Mouse (Mus musculus) cerebellum, adult 2 months (tissue): ENCODE data around the gene Zfp317. TPM values are rescaled to one million over a fixed set of nuclear protein-coding genes. Genes with fewer than 3 reads are reported as not detected.
A peak's percentile ranks its signal among the peaks of the same experiment; 100 is the strongest.
"Not testable (repeated sequence)": the region's sequence is repeated elsewhere in the genome, so short reads cannot be mapped to it uniquely, and the experiment has no call there.

Experiments used
- DNase-seq, 2 experiments: peaks; one replicate each; pipeline ENCODE4 v3.0.0; 2021
- H3K27ac ChIP-seq: fragments of 200-500 bp; 2 replicates; pipeline ENCODE4 v1.5.1; 2012; ENCODE audit warnings: low read length, control low read depth, inconsistent platforms; ENCODE audit not compliant: insufficient read depth
- H3K27me3 ChIP-seq: fragments of 200-500 bp; 2 replicates; pipeline ENCODE4 v1.6.1; 2012; ENCODE audit warnings: inconsistent platforms, mild to moderate bottlenecking, low read length, moderate library complexity; ENCODE audit not compliant: control insufficient read depth, insufficient read depth
- H3K4me1 ChIP-seq: fragments of 200-500 bp; 2 replicates; pipeline ENCODE4 v1.6.1; 2011; ENCODE audit warnings: low read length; ENCODE audit not compliant: control insufficient read depth, insufficient read depth
- H3K4me3 ChIP-seq: fragments of 200-500 bp; replicated peaks from 2 replicates; pipeline ENCODE3; 2011; ENCODE audit warnings: mild to moderate bottlenecking, low read depth, low read length, control low read depth; ENCODE audit not compliant: insufficient read depth
- CTCF ChIP-seq: fragments of 200-500 bp; IDR thresholded peaks from 2 replicates; pipeline ENCODE4 v1.5.1; 2011; ENCODE audit warnings: low read depth, mild to moderate bottlenecking, control low read depth, low read length, moderate library complexity, borderline replicate concordance; ENCODE audit not compliant: insufficient read depth
- POLR2A ChIP-seq: fragments of 200-500 bp; IDR thresholded peaks from 2 replicates; pipeline ENCODE4 v1.6.1; 2011; ENCODE audit warnings: low read length, control low read depth, borderline replicate concordance; ENCODE audit not compliant: insufficient read depth
- WGBS: fragments of 180-500 bp; shearing (Covaris S2); methylation state at CpG from one replicate; pipeline ENCODE4 v1.1.7; 2018; 5-methylcytosine and 5-hydroxymethylcytosine counted together
- polyA plus RNA-seq: library from polyadenylated mRNA; depleted of rRNA; stranded (reverse); fragments of >200 nt; gene quantifications from 2 replicates; pipeline ENCODE4 v1.2.3, GENCODE M21; 2012; rRNA removed

Gene Zfp317
- polyA plus RNA-seq: 24.2 and 25.8 TPM in 2 replicates

- Histone ChIP-seq H3K27me3 (no peaks in the 10 kb centered on the region), H3K27ac (0 out of 2 replicates have a peak within 1 kb of the TSS, but pooled peaks have one; percentile 4), H3K4me3 (peak within 1 kb of the TSS; percentile 62), H3K4me1 (no peaks in the 10 kb centered on the region)
- peak; percentile 86 to 96 for DNase-seq
- TF ChIP-seq POLR2A (peak; percentile 81; the same call in 1 of the 2 replicates), CTCF (no peak)
- WGBS: 2% methylated on average over 35 of the region's 35 CpGs
Measured at GRCm38 (mm10) chr9:19621843-19622822, at the start of gene Zfp317. Zfp317 (plus strand) TSS chr9:19622102.

- Histone ChIP-seq H3K4me1 (no peaks in the 10 kb centered on the region), H3K27me3 (no peaks in the 10 kb centered on the region), H3K27ac (no peak within 1 kb of the TSS), H3K4me3 (no peak within 1 kb of the TSS)
- no peak for DNase-seq
- no peak for TF ChIP-seq POLR2A
- no peak for TF ChIP-seq CTCF
Measured at GRCm38 (mm10) chr9:19582317-19582716, 39.6 kb upstream of the Zfp317 start, which contains the start of gene Olfr855. Olfr855 (plus strand) TSS chr9:19582617.

GRCm38 (mm10) chr9:19621297-19621696, 605 bp upstream of the Zfp317 start:
- TF ChIP-seq POLR2A: no peak
- no peaks in the 10 kb centered on the region for H3K27me3 ChIP-seq
- WGBS: 95% methylated on average over 3 of the region's 3 CpGs
- DNase-seq: peak in 1 of 2 experiments; percentile 8
- no peaks in the 10 kb centered on the region for H3K4me1 ChIP-seq
- no peak overlapping the region for H3K4me3 ChIP-seq
- no peak overlapping the region for H3K27ac ChIP-seq

GRCm38 (mm10) chr9:19629574-19629973, 7.7 kb downstream of the Zfp317 start:
- Histone ChIP-seq H3K4me1 (no peaks in the 10 kb centered on the region), H3K4me3 (no peak overlapping the region), H3K27me3 (no peaks in the 10 kb centered on the region), H3K27ac (no peak overlapping the region)
- no peak for TF ChIP-seq POLR2A
- TF ChIP-seq CTCF: no peak
- DNase-seq: no peak

- DNase-seq: no peak
- TF ChIP-seq CTCF (no peak), POLR2A (no peak)
- 98% methylated on average over 3 of the region's 3 CpGs for WGBS
- Histone ChIP-seq H3K27me3 (no peaks in the 10 kb centered on the region), H3K27ac (no peak overlapping the region), H3K4me1 (no peaks in the 10 kb centered on the region), H3K4me3 (no peak overlapping the region)
Measured at GRCm38 (mm10) chr9:19645193-19645592, 23.3 kb downstream of the Zfp317 start.

- no peaks in the 10 kb centered on the region for H3K4me1 ChIP-seq
- no peak for DNase-seq
- no peak overlapping the region for H3K27ac ChIP-seq
- H3K27me3 ChIP-seq: no peaks in the 10 kb centered on the region
- H3K4me3 ChIP-seq: no peak overlapping the region
- 63% methylated on average over 6 of the region's 6 CpGs for WGBS
- TF ChIP-seq POLR2A (no peak), CTCF (no peak)
Measured at GRCm38 (mm10) chr9:19690281-19690680, 68.4 kb downstream of the Zfp317 start.

- H3K4me3 ChIP-seq: no peak overlapping the region
- DNase-seq: no peak
- no peaks in the 10 kb centered on the region for H3K27me3 ChIP-seq
- no peak overlapping the region for H3K27ac ChIP-seq
- TF ChIP-seq POLR2A (no peak), CTCF (no peak)
- H3K4me1 ChIP-seq: no peaks in the 10 kb centered on the region
- 81% methylated on average over 1 of the region's 1 CpGs for WGBS
Measured at GRCm38 (mm10) chr9:19691426-19691825, 69.5 kb downstream of the Zfp317 start.

GRCm38 (mm10) chr9:19692430-19692829, 70.5 kb downstream of the Zfp317 start:
- WGBS: 15% methylated on average over 2 of the region's 2 CpGs
- Histone ChIP-seq H3K27me3 (no peaks in the 10 kb centered on the region), H3K27ac (no peak overlapping the region), H3K4me1 (no peaks in the 10 kb centered on the region), H3K4me3 (no peak overlapping the region)
- no peak for DNase-seq
- TF ChIP-seq POLR2A: no peak

GRCm38 (mm10) chr9:19694285-19694684, 72.4 kb downstream of the Zfp317 start:
- not testable (repeated sequence) for H3K27ac ChIP-seq, H3K4me3 ChIP-seq, H3K4me1 ChIP-seq, DNase-seq, H3K27me3 ChIP-seq
- 34% methylated on average over 2 of the region's 2 CpGs for WGBS

- H3K27me3 ChIP-seq, H3K4me3 ChIP-seq, H3K4me1 ChIP-seq, H3K27ac ChIP-seq, DNase-seq: not testable (repeated sequence)
- WGBS: 68% methylated on average over 9 of the region's 9 CpGs
Measured at GRCm38 (mm10) chr9:19694898-19695379, 73.0 kb downstream of the Zfp317 start.
